Mouse (Mus musculus): Measurements from ENCODE around the gene Tm6sf1.

- TF ChIP-seq CTCF (IDR thresholded peaks at IDR 0.05; ENCODE audit: extremely low read depth, insufficient read depth, insufficient read length, insufficient replicate concordance) (no peak), POLR2A (IDR thresholded peaks at IDR 0.05; ENCODE audit: low read depth, low read length) (no peak)
These were observed 21.5 kb downstream of the Tm6sf1 start for GRCm38 (mm10) chr7:81880286-81880685.
